Mouse (Mus musculus) adrenal gland, postnatal 14 days (tissue): Measurements from ENCODE around the gene Gm2163. TPM values are rescaled to one million over a fixed set of nuclear protein-coding genes. Genes with fewer than 3 reads are reported as not detected.
"Not testable (repeated sequence)": the region's sequence is repeated elsewhere in the genome, so short reads cannot be mapped to it uniquely, and the experiment has no call there.

Experiments used
- DNase-seq: peaks from one replicate; pipeline ENCODE4 v3.0.0; 2021; ENCODE audit warnings: mixed read lengths
- long read RNA-seq, 2 experiments: library from polyadenylated mRNA; stranded (forward); transcript quantifications; one replicate each; pipeline ENCODE4 v2.0.0; 2021
- total RNA-seq: library from RNA; stranded (reverse); gene quantifications from 2 replicates; pipeline ENCODE4 v1.2.3, GENCODE M21; 2021

Gm2163 gene
- 0.48 and 0.49 TPM in 2 replicates for total RNA-seq
- long read RNA-seq, experiment 1: 0 reads
- long read RNA-seq, experiment 2: 0 reads

DNA sequence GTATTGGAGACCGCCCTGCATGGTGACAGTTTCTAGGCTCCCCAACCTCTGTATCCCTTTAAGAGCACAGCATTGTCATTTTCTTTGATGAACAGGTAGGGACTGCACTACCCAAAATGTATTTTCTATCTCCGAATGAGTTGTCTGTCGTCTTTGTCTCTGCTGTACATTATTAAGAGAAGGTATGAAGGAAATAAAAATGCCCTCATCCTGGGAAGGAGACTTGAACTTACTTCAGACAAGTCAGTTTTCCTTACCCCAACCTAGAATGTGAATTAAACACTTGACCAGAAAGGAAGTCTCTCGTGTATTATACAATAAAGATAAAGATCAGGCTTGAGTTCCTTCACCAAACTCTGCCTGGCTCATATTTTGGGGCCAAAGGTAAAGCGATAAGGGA is at the start of gene Gm2163:
Gm2163 (plus strand) TSS at position 301 of the 400 bp plus-strand sequence.
- not testable (repeated sequence) for DNase-seq

DNA sequence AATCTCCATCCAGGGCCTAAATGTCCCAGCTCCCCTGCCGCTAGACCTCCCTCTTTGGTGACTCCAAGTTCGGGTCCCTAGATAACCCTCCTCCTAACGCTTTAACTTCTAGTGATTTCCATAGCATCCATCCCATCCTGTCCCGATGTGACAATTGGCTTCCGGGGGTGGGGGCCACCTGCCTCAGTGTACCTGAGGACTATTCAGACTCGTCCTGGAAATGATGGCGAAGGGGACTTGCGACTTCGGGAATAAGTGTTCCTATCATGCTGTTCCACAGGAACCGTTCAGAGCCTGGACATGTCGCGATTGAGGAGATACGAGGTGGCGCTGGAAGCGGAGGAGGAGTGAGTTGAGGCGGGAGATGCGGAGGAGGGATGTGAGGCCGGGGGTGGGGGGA is 27.5 kb upstream of the Gm2163 start, which contains the start of gene Gm21586:
Gm21586 (plus strand) TSS at position 301 of the 400 bp plus-strand sequence.
- DNase-seq: not testable (repeated sequence)

DNA sequence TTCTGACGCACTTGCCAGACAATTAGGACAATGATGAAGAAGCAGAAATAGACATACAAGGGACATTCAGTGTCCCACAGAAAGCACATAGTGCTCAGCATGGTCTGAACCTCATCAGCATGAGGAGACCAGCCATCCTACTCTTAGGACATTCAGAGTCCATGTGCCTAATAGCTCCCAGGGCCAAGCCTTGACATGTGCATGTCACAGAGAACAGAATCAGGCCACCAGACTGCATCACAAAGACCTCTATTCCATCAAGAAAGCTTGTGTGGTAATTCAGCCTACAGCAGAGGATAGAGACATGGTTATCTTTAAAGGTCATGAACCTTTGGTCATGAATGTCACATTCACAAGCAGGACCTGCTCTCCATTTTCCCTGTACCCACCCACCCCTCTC is 61.5 kb downstream of the Gm2163 start, which contains the start of gene Fam205a2:
Fam205a2 (minus strand) TSS at position 101 of the 400 bp plus-strand sequence.
- not testable (repeated sequence) for DNase-seq

DNA sequence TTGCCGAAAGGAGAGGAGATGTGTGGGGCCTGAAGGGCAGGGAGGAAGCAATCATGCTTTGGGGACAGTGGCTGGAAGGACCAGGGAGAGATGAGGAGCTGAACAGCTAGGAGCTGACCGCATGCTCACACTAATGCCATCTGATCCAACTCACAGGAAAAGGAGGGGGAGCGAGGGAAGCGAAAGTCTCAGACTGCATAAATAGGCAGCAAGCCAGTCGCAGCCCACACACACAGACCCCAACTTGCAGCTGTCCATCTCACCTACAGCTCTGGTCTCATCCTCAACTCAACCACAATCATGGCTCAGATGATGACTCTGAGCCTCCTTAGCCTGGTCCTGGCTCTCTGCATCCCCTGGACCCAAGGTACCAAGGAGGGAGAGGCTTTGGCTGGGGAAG is 145.3 kb downstream of the Gm2163 start, which contains the start of gene Gm10591:
Gm10591 (plus strand) TSS at position 301 of the 400 bp plus-strand sequence.
- not testable (repeated sequence) for DNase-seq

DNA sequence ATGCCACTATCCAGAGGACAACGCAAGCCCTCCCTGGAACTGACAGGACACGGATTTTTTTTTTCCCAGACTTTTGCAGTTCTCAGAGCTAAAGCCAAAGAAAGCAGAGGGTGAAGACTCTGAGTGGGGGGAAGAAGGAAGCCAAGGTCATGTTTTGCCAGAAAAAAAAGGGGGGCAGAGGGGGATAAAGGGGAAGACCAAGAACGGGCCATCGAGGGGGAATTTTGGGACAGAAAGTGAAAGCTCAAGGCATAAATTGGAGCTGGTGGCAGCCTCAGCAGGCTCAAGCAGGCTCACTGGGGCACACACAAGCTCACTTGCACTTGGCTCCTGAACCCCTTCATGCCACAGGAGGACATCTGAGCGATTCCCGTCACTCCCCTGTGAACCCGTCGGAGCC is 162.9 kb downstream of the Gm2163 start, which contains the start of gene Gm2564:
Gm2564 (plus strand) TSS at position 301 of the 400 bp plus-strand sequence.
- DNase-seq: not testable (repeated sequence)

Other genes with a start within 250 kb of the Gm2163 start
- gene Gm10600, start 226.1 kb upstream of the Gm2163 start, total RNA-seq: 0.89 and 1.8 TPM in 2 replicates
- gene Ccl21b, start 211.0 kb upstream of the Gm2163 start, total RNA-seq: not detected in 2 replicates
- not detected in 2 replicates for gene Gm21953, start 172.5 kb upstream of the Gm2163 start, total RNA-seq
- gene Fam205a3, start 148.4 kb upstream of the Gm2163 start, total RNA-seq: not detected in 2 replicates
- not detected in 2 replicates for gene Gm21586, start 27.4 kb upstream of the Gm2163 start, total RNA-seq
- not detected in 2 replicates for gene Fam205a2, start 61.4 kb downstream of the Gm2163 start, total RNA-seq
- not detected in 2 replicates for gene Gm10591, start 145.4 kb downstream of the Gm2163 start, total RNA-seq
- 4.2 and 24.3 TPM in 2 replicates for gene Gm2564, start 163.0 kb downstream of the Gm2163 start, total RNA-seq
- gene Ccl27b, start 188.5 kb downstream of the Gm2163 start, total RNA-seq: 20.8 TPM in 1 of 2 replicates, not detected in the other
- gene Il11ra2, start 195.1 kb downstream of the Gm2163 start, total RNA-seq: not detected in 2 replicates